Mouse (Mus musculus): ENCODE results near the gene D6Ertd527e. TPM values are rescaled to one million over a fixed set of nuclear protein-coding genes. Genes with fewer than 3 reads are reported as not detected.
"Not testable (repeated sequence)": the region's sequence is repeated elsewhere in the genome, so short reads cannot be mapped to it uniquely, and the experiment has no call there.

D6Ertd527e gene
- total RNA-seq (2017), result not detected in 2 replicates

DNA sequence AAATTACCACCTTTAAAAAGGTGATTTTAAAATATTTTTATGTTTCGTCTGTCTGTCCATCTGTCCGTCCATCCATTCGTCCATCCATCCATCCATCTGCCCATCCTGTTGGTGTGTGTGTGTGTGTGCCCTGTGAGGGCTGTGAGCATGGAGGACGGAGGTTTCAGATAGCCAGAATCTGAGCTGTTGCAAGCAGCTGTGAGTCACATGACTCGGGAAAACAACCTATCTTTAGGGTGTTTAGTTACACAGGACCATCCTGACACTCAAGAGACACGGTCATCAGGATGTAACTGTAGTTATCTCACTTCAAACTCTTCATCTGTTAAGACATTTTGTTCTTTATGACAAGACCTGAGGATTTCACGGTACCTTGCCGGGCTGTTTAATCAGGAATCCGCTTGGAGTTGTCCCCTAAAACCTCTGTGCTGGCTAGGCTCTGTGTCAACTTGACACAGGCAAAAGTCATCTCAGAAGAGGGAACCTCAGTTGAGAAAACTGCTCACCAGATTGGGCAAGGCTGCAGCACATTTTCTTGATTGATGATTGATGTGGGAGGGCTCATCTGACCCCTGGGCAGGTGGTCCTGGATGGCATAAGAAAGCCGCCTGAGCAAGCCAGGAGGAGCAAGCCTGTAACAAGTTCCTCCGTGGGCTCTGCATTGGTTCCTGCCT is at the start of gene D6Ertd527e:
D6Ertd527e (plus strand) TSS at position 624 of the 674 bp plus-strand sequence.
- ATAC-seq (replicated peaks in 1 of 2; ENCODE audit: insufficient read depth in 1 of 2, low FRiP score in 2 of 2, low TSS enrichment in 1 of 2, low read depth in 1 of 2, poor library complexity in 2 of 2, severe bottlenecking in 2 of 2), result no peak

DNA sequence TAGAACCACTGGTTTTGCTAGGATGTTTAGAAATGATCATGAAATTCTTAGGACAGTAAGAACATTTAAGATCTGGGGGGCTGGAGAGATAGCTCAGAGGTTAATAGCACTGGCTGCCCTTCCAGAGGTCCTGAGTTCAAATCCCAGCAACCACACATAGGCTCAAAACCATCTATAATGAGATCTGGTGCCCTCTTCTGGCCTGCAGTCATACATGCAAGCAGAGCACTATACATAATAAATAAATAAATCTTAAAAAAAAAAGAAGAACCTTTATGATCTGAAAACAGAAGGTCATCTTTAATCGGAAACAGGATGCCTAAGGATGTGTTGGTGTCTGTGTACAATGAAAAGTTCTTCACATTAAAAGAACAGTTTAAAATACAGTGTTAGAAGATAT is 44.8 kb upstream of the D6Ertd527e start:
- no peak for ATAC-seq (replicated peaks in 1 of 2; ENCODE audit: insufficient read depth in 1 of 2, low FRiP score in 2 of 2, low TSS enrichment in 1 of 2, low read depth in 1 of 2, poor library complexity in 2 of 2, severe bottlenecking in 2 of 2)

DNA sequence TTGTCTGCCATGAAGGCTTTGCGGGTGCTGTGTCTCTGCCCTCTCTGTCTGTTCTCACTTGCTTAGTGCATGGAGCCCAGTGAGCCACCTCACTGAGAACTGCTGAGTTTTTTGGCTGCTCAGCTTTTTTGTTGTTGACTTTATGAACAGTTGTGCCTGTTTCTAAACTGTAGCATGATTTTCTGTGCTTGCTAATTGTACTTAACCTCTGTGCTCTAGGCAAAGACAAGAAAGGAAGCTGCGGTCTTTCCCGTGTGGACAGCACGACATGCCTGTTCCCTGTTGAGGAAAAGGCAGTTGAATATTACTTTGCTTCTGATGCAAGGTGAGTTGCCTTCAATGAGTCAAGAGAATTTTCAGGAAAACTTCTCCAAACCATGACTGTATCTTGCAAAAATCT is 41.0 kb upstream of the D6Ertd527e start:
- ATAC-seq (replicated peaks in 1 of 2; ENCODE audit: insufficient read depth in 1 of 2, low FRiP score in 2 of 2, low TSS enrichment in 1 of 2, low read depth in 1 of 2, poor library complexity in 2 of 2, severe bottlenecking in 2 of 2), result no peak

DNA sequence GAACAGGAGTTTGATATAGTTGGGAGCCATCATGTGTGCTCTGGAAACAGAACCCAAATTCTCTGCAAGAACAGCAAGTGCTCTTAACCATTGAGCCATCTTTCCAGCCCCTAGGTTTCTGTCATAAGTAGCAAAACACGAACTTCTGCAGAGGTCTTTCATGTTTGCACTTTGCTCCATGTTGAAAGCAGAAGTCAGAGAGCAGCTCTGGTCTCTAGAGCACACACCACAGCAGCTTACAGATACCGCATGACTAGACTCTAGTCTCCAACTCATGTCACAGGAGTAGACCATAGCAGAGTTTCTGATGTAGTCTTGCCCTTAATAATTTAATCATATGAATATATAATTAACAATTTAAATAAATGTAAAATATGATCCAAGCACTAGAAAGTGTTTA is 36.3 kb upstream of the D6Ertd527e start:
- no peak for ATAC-seq (replicated peaks in 1 of 2; ENCODE audit: insufficient read depth in 1 of 2, low FRiP score in 2 of 2, low TSS enrichment in 1 of 2, low read depth in 1 of 2, poor library complexity in 2 of 2, severe bottlenecking in 2 of 2)

DNA sequence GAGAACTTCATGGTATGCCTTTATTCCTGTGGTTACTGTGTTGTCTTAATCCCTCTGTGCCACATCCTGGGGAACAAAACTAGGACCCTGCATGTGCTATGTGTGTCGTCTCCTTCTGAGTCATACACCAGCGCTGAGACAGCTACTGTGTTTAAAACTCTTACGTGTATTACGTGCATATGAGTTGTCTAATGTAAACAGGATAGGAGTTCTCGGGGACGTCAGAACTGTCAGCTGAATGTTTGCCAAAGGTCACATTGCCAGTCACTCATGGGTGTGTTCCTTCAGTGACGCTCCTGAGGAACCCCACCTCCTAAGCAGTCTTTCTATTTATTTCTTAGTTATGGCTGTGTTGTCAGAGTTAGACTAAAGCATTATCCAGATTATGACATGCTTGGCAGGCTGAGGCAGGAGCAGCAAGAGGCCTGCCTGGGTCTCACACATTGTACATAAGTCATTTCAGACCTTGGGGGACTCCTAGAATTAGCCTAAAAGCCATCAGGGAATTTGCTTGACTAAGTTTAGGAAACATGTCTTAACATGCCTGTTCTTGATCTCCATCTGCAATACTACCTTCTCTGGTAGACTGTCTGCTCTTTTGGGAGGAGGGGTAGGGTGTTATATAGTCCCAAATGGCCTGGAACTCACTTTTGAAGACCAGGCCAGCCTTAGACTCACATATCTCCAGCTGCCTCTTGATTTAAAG is 35.2 kb upstream of the D6Ertd527e start:
- no peak for ATAC-seq (replicated peaks in 1 of 2; ENCODE audit: insufficient read depth in 1 of 2, low FRiP score in 2 of 2, low TSS enrichment in 1 of 2, low read depth in 1 of 2, poor library complexity in 2 of 2, severe bottlenecking in 2 of 2)

DNA sequence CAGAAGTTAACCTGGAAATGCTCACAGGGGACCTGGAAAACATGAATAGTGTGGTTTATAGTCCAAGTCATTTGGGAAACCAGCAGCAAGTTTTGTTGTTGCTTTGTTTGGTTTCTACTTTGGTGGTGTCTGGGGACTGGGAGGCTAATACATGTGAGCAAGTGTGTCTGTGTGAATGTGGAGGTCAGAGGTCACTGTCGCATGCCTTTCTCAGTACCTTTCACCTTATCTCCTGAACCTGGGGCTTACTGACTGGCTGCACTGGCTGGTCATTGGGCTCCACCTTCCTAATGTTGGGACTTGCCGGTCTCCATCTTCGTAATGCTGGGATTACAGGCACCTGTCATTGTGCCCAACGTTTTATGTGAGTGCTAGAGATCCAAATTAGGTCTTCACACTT is 33.9 kb upstream of the D6Ertd527e start:
- ATAC-seq (replicated peaks in 1 of 2; ENCODE audit: insufficient read depth in 1 of 2, low FRiP score in 2 of 2, low TSS enrichment in 1 of 2, low read depth in 1 of 2, poor library complexity in 2 of 2, severe bottlenecking in 2 of 2), result no peak

DNA sequence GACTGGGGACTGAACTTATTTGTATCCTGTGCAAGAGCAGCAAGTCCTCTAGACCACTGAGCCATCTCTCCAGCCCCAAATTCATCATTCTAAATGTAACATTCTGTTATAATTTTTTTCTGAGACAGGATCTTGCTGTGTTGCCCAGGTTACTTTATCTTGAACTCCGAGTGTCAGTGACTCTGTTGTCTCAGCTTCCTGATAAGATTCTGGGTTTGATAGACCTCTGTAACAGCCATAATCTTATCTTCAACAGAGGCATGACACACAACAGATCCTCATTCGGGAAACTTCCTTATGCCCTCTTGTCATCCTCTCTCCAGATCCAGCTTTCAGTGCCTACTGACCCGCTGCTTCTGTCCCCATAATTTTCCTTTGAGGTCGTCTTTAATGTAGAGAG is 31.8 kb upstream of the D6Ertd527e start:
- ATAC-seq (replicated peaks in 1 of 2; ENCODE audit: insufficient read depth in 1 of 2, low FRiP score in 2 of 2, low TSS enrichment in 1 of 2, low read depth in 1 of 2, poor library complexity in 2 of 2, severe bottlenecking in 2 of 2), result no peak

DNA sequence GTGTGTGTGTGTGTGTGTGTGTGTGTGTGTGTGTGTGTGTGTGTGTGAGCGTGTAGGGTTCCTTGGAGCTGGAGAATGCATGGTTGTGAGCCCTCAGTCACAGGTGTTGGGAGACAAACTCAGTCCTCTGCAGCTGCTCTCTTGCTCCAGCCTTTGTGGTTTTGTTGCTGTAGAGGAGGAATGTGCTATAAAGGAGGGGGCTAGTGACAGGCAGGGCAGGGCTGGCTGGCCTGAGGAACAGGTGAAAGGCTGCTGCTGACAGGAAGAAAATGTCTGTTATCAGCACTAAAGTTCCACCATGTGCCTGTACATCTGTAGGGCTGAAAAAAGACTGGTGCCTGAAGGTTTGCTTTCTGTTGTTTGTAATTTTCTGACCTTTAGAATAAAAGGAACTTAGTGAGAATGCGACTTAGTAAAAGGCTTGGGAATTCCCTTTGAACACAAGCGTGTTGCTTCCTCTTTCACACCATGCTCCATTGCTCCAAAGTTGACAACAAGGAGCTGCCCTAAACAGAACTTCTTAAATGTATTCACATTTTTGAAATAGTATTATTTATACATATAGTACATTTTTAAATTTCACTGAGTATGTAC is 29.4 kb upstream of the D6Ertd527e start:
- ATAC-seq (replicated peaks in 1 of 2; ENCODE audit: insufficient read depth in 1 of 2, low FRiP score in 2 of 2, low TSS enrichment in 1 of 2, low read depth in 1 of 2, poor library complexity in 2 of 2, severe bottlenecking in 2 of 2), result peak; percentile 73 to 84

DNA sequence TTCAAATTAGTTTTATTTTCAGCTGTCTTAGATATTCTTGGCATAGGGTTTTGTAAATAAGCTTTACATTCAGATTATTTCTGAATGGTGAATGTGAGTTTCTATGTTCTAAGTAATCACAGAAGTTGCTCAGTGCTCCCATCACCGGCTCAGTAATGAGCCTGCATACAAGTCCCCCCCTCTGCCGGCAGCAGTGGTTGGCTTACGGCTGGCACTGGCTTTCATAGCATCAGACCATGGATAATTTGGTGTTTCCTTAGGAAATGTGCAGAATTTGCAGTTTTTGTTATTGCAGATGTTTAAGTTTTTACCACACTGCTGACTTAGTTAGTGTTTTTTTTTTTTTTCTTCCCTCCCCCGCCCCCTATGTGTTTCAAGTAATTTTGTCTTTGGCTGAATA is 25.1 kb upstream of the D6Ertd527e start:
- no peak for ATAC-seq (replicated peaks in 1 of 2; ENCODE audit: insufficient read depth in 1 of 2, low FRiP score in 2 of 2, low TSS enrichment in 1 of 2, low read depth in 1 of 2, poor library complexity in 2 of 2, severe bottlenecking in 2 of 2)

DNA sequence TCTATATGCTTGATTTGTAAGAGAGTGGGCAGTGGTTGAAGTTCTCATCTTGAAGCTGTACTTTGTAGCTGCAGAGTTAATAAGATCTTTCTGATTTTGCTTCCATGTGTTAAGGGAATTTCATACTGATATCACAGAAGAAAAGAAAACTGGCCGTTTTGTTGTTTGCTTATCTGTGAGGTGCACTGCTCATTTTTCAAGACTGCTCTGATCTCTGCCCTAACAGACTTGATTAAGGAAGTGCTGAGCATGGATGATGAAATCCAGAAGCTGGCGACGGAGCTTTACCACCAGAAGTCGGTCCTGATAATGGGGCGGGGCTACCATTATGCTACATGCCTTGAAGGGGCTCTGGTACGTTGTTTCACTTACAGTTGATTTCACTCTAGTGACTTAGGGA is 19.5 kb upstream of the D6Ertd527e start:
- ATAC-seq (replicated peaks in 1 of 2; ENCODE audit: insufficient read depth in 1 of 2, low FRiP score in 2 of 2, low TSS enrichment in 1 of 2, low read depth in 1 of 2, poor library complexity in 2 of 2, severe bottlenecking in 2 of 2), result 0 out of 4 replicates have a peak, but pooled peaks of 1 of the 2 experiments have one; percentile 37

DNA sequence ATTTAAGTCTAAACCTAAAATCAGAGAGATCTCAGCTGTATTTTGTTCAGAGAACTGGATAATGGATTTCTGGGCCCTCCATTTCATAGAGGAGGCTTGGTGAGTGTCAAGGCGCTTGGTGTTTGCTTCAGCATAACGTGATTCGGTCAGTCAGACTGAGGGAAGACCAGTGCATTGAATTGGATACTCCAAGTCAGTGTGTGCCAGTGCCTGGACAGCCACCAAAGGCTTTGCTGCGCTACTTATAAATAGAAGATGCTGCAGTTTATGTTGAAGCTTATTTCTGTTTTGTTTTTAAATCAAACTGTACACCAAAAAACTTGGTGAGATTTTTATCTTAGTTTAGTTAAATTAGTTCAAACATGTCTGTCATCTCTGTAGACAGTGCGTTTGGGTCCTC is 16.2 kb upstream of the D6Ertd527e start:
- no peak for ATAC-seq (replicated peaks in 1 of 2; ENCODE audit: insufficient read depth in 1 of 2, low FRiP score in 2 of 2, low TSS enrichment in 1 of 2, low read depth in 1 of 2, poor library complexity in 2 of 2, severe bottlenecking in 2 of 2)

DNA sequence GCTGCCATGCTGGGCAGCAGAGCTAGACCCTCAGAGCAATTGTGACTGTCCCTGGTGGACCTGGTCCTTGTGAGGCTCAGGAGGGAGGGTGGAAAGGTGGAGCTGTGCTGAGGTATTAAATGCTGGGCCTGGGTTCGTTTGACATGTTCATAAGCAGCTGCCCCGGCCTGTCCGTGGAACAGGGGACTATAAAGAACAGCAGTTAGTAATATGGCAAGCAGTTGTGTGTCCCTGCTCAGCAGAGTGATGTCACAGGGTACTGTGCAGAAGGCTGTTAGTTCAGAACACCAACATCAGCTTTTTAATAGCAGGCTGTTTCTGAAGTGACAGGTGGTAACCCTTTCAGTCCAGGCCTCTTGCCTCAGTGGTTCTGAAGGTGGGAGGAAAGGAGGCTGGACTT is 13.7 kb upstream of the D6Ertd527e start:
- ATAC-seq (replicated peaks in 1 of 2; ENCODE audit: insufficient read depth in 1 of 2, low FRiP score in 2 of 2, low TSS enrichment in 1 of 2, low read depth in 1 of 2, poor library complexity in 2 of 2, severe bottlenecking in 2 of 2), result no peak

DNA sequence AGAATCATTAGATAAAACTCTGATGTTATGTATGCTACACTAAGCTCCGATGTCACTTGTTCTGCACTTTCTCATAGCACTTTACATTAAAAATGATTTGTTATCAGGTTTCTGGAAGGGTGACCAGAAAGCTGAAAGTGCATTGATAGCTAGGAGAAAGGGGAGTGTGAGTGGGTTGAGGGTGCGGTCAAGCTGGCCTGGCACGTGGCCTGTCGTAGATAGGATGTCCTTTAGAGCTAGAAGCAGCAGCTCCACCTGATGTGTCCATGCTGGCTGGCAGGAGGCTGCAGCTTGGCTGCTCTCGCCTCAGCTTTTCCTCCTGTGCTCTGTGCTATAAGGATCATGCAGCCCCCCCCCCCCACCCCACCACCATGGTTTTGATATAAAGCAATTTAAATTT is 12.1 kb upstream of the D6Ertd527e start:
- ATAC-seq (replicated peaks in 1 of 2; ENCODE audit: insufficient read depth in 1 of 2, low FRiP score in 2 of 2, low TSS enrichment in 1 of 2, low read depth in 1 of 2, poor library complexity in 2 of 2, severe bottlenecking in 2 of 2), result no peak

DNA sequence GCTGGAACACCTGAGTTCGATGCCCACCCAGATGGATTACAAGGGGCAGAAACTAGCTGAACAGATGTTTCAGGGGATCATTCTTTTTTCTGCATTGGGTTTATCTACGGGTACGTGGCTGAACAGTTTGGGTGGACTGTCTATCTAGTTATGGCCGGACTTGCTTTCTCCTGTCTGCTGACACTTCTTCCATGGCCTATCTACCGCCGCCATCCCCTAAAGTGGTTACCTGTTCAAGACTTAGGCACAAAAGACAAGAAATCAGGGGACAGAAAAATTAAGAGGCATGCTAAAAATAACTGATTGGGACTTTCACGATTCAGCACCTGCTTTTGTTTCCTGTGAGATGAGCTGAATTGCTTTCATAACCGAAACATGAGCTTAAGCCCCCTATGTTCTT is 10.9 kb upstream of the D6Ertd527e start:
- not testable (repeated sequence) for ATAC-seq (replicated peaks in 1 of 2; ENCODE audit: insufficient read depth in 1 of 2, low FRiP score in 2 of 2, low TSS enrichment in 1 of 2, low read depth in 1 of 2, poor library complexity in 2 of 2, severe bottlenecking in 2 of 2)

DNA sequence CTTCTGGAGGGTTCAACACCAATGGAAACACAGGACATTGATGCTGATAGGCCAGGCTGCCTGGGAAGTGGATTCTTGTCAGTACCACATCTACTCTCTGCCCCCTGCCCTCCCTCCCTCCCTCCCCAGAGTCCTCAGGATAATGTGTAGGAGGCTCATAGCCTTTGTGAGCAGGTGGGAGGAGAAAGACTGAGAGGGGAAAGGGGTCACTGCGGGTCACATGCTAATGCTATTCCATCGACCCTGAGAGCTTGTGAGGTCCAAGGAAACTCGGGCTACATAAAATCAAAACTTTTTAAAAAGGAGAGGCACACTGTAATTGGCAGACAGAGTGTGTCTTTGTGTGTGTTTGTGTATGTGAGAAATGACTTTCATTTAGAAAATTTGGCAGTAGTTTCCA is 5.3 kb upstream of the D6Ertd527e start:
- ATAC-seq (replicated peaks in 1 of 2; ENCODE audit: insufficient read depth in 1 of 2, low FRiP score in 2 of 2, low TSS enrichment in 1 of 2, low read depth in 1 of 2, poor library complexity in 2 of 2, severe bottlenecking in 2 of 2), result no peak

DNA sequence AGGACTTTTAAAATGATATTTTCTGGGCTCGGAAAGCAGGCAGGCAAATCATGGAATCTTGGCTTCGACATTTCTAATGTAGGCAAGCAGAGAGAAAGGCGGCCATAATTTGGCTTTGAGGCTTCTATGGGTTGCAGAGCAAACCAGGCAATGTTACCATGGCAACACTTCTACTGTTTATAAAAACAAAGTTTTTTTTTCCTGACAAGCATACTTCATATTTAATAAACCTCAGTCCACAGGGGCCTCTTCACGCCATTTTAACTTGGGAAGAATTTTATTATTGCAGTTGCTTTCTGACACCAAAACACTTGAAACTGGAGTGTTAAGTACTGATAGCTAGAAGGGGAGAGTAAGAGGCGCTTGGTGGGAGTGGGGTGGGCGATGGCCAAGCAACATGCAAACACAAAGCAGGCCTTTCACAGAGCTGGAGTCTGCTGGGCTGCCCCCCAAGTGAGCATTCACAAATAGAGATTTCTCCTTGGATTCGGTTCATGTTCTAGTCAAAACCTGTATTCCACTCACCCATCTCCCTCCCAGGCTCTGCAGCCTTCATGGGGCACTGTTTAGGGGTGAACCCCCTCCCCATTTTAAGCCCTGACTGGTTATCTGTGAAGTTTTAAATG is 4.8 kb upstream of the D6Ertd527e start:
- no peak for ATAC-seq (replicated peaks in 1 of 2; ENCODE audit: insufficient read depth in 1 of 2, low FRiP score in 2 of 2, low TSS enrichment in 1 of 2, low read depth in 1 of 2, poor library complexity in 2 of 2, severe bottlenecking in 2 of 2)

DNA sequence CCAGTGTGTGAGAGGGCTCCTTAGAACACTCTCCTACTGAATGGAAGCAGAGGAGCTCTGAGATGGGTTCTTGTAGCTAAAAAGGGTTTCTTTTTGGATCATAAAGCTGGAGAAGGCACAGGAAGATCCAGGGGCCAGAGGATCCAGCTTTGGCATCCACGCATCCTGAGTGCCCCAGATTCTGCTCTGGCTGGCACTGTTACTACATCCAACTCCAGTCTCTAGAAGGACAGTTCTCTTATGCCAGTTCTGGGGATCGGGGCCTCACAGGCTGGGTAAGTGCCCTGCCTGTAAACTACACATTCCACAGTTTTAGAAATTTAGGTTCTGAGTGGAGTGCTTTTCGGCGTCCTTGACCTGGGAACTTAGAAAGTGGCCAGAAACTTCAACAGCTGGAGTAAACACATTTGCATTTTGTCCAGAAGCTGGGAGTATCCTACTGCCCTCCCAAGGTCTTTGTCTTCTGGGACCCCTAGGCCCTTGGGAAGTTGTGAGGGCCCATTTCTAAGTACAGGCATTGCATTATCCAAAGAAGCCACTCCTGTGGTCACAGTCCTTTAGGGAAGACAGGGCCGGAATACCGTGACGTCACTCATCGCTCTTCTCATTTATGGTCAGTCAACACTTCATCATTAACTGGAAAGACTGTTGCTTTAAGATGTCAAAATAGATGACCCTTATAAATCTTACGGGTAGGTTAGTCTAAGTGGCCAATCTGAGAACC is 4.1 kb upstream of the D6Ertd527e start:
- no peak for ATAC-seq (replicated peaks in 1 of 2; ENCODE audit: insufficient read depth in 1 of 2, low FRiP score in 2 of 2, low TSS enrichment in 1 of 2, low read depth in 1 of 2, poor library complexity in 2 of 2, severe bottlenecking in 2 of 2)

Data from hematopoietic stem cell, adult 5-6 weeks (primary cell).